Mouse (Mus musculus): Measurements from ENCODE around the gene Irs2.

The Irs2 gene

GRCm38 (mm10) chr8:11015622-11016021 lies 7.4 kb upstream of the Irs2 start:
- no peak for TF ChIP-seq GATA4 (IDR thresholded peaks at IDR 0.05; ENCODE audit: insufficient replicate concordance, low read length)

GRCm38 (mm10) chr8:11013258-11013657 lies 5.0 kb upstream of the Irs2 start:
- TF ChIP-seq GATA4 (IDR thresholded peaks at IDR 0.05; ENCODE audit: insufficient replicate concordance, low read length): no peak

- TF ChIP-seq GATA4 (IDR thresholded peaks at IDR 0.05; ENCODE audit: insufficient replicate concordance, low read length): no peak
Observed at GRCm38 (mm10) chr8:11011787-11012485, 3.7 kb upstream of the Irs2 start.

GRCm38 (mm10) chr8:11010913-11011605 lies 2.8 kb upstream of the Irs2 start:
- TF ChIP-seq GATA4 (IDR thresholded peaks at IDR 0.05; ENCODE audit: insufficient replicate concordance, low read length): no peak

- no peak for TF ChIP-seq GATA4 (IDR thresholded peaks at IDR 0.05; ENCODE audit: insufficient replicate concordance, low read length)
Observed at GRCm38 (mm10) chr8:11010398-11010797, 2.1 kb upstream of the Irs2 start.

GRCm38 (mm10) chr8:11009431-11010071 lies 1.3 kb upstream of the Irs2 start:
- TF ChIP-seq GATA4 (IDR thresholded peaks at IDR 0.05; ENCODE audit: insufficient replicate concordance, low read length): peak; percentile 83; the same call in 1 of the 2 replicates

GRCm38 (mm10) chr8:11008842-11009420 lies 673 bp upstream of the Irs2 start:
- TF ChIP-seq GATA4 (IDR thresholded peaks at IDR 0.05; ENCODE audit: insufficient replicate concordance, low read length): no peak

- no peak for TF ChIP-seq GATA4 (IDR thresholded peaks at IDR 0.05; ENCODE audit: insufficient replicate concordance, low read length)
Observed at GRCm38 (mm10) chr8:11007581-11008378, 478 bp downstream of the Irs2 start.

GRCm38 (mm10) chr8:11007001-11007580 lies 1.2 kb downstream of the Irs2 start:
- TF ChIP-seq GATA4 (IDR thresholded peaks at IDR 0.05; ENCODE audit: insufficient replicate concordance, low read length): no peak

- TF ChIP-seq GATA4 (IDR thresholded peaks at IDR 0.05; ENCODE audit: insufficient replicate concordance, low read length): no peak
Observed at GRCm38 (mm10) chr8:11006276-11006630, 2.0 kb downstream of the Irs2 start.

GRCm38 (mm10) chr8:11005460-11006275 lies 2.6 kb downstream of the Irs2 start:
- TF ChIP-seq GATA4 (IDR thresholded peaks at IDR 0.05; ENCODE audit: insufficient replicate concordance, low read length): no peak

- TF ChIP-seq GATA4 (IDR thresholded peaks at IDR 0.05; ENCODE audit: insufficient replicate concordance, low read length): no peak
Observed at GRCm38 (mm10) chr8:11004781-11005459, 3.3 kb downstream of the Irs2 start.

GRCm38 (mm10) chr8:11003917-11004470 lies 4.3 kb downstream of the Irs2 start:
- no peak for TF ChIP-seq GATA4 (IDR thresholded peaks at IDR 0.05; ENCODE audit: insufficient replicate concordance, low read length)
